Mouse (Mus musculus) lung, embryonic 14.5 days (tissue): ENCODE measurements around the gene Gm44790. TPM values are rescaled to one million over a fixed set of nuclear protein-coding genes. Genes with fewer than 3 reads are reported as not detected.
A peak's percentile ranks its signal among the peaks of the same experiment; 100 is the strongest.

ENCODE experiments used
- ATAC-seq: fragments of 200-750 bp; cut with Nextera tagmentation; 2 replicates; pipeline ENCODE4 v1.8.0; 2017; ENCODE audit warnings: mild to moderate bottlenecking, moderate TSS enrichment, moderate library complexity; ENCODE audit not compliant: insufficient read depth
- DNase-seq: peaks from one replicate; pipeline ENCODE4 v3.0.0-alpha.2; 2015
- H3K27ac ChIP-seq: fragments of 300-500 bp; sonication (generic); 2 replicates; pipeline ENCODE4 v1.5.1; 2014; ENCODE audit warnings: low read depth, mild to moderate bottlenecking, moderate library complexity
- H3K27me3 ChIP-seq: fragments of 300-500 bp; sonication (generic); 2 replicates; pipeline ENCODE4 v1.6.1; 2014; ENCODE audit warnings: low read length, control low read depth; ENCODE audit not compliant: insufficient read depth
- H3K36me3 ChIP-seq: fragments of 300-500 bp; sonication (generic); 2 replicates; pipeline ENCODE4 v1.6.1; 2014; ENCODE audit warnings: control low read depth; ENCODE audit not compliant: insufficient read depth
- H3K4me1 ChIP-seq: fragments of 300-500 bp; sonication (generic); 2 replicates; pipeline ENCODE4 v1.6.1; 2014; ENCODE audit warnings: antibody characterized with exemption, control low read depth; ENCODE audit not compliant: insufficient read depth
- H3K4me2 ChIP-seq: fragments of 300-500 bp; sonication (generic); 2 replicates; pipeline ENCODE4 v1.6.1; 2014; ENCODE audit warnings: mild to moderate bottlenecking
- H3K4me3 ChIP-seq: fragments of 300-500 bp; sonication (generic); 2 replicates; pipeline ENCODE4 v1.5.1; 2014; ENCODE audit warnings: low read depth, low read length
- H3K9ac ChIP-seq: fragments of 300-500 bp; sonication (generic); 2 replicates; pipeline ENCODE4 v1.6.1; 2014
- H3K9me3 ChIP-seq: fragments of 300-500 bp; sonication (generic); 2 replicates; pipeline ENCODE4 v1.6.1; 2016; ENCODE audit warnings: low read depth, low read length, control low read depth
- CTCF ChIP-seq: IDR thresholded peaks from 2 replicates; pipeline ENCODE4 v1.5.1; 2016; ENCODE audit warnings: antibody characterized with exemption, low read depth
- WGBS: fragments of 180-500 bp; shearing (Covaris S2); extraction: QIAGEN DNeasy Blood & Tissue Kit; methylation state at CpG from one replicate; pipeline ENCODE4 v1.1.7; 2014; 5-methylcytosine and 5-hydroxymethylcytosine counted together
- polyA plus RNA-seq: library from polyadenylated mRNA; unstranded; fragments of >200 nt; fragmentation: Nextera tagmentation; extraction: Ambion mirVana; gene quantifications from 2 replicates; pipeline ENCODE4 v1.2.1, GENCODE M21; 2014

Gm44790 gene
- polyA plus RNA-seq, 1 experiment from 2014 or later, result 0.72 TPM

DNA sequence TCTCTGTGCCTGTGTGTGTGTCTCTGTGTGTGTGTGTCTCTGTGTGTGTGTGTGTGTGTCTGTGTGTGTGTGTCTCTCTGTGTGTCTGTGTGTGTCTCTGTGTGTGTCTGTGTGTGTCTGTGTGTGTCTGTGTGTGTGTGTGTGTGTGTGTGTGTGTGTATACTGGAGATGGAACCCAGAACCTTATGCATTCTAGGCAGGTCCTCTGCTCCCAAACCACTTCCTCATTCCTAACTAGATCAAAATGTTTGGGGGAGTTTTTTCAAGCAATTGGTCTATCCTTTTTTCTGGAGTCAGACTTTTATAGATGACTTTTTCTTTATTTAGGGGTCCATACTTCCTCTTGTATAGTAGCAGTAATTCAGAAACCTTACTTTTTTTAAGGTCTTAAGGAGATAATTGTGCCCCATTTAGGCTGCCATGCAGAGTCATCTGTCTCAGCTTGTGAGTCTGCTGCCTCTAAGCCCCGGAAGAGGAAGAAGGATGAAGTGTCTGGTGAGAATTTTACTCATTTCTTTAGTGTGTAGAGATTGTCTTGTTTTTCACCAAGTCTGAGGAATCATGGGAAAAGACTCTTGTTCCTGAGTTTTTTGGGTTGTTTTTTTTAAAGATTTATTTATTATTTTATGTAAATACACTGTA, 20.6 kb downstream of the Gm44790 start:
- peaks cover 63% of the 10 kb centered on the region for H3K36me3 ChIP-seq
- no peaks in the 10 kb centered on the region for H3K9me3 ChIP-seq
- H3K27me3 ChIP-seq, result no peaks in the 10 kb centered on the region
- H3K9ac ChIP-seq, result no peak overlapping the region
- WGBS, result 68% methylated on average over 1 of the region's 1 CpGs
- no peak for ATAC-seq
- no peak overlapping the region for H3K4me3 ChIP-seq
- H3K4me2 ChIP-seq, result no peak overlapping the region
- no peak overlapping the region for H3K27ac ChIP-seq
- no peaks in the 10 kb centered on the region for H3K4me1 ChIP-seq
- DNase-seq, result no peak
- TF ChIP-seq CTCF, result no peak

GRCm38 (mm10) chr6:86456727-86457126, 30.3 kb downstream of the Gm44790 start:
- no peak overlapping the region for H3K27ac ChIP-seq
- ATAC-seq, result no peak
- H3K9ac ChIP-seq, result no peak overlapping the region
- H3K27me3 ChIP-seq, result no peaks in the 10 kb centered on the region
- DNase-seq, result no peak
- 82% methylated on average over 3 of the region's 3 CpGs for WGBS
- peaks cover 48% of the 10 kb centered on the region for H3K36me3 ChIP-seq
- no peaks in the 10 kb centered on the region for H3K4me1 ChIP-seq
- H3K4me2 ChIP-seq, result no peak overlapping the region
- H3K4me3 ChIP-seq, result no peak overlapping the region
- TF ChIP-seq CTCF, result no peak
- no peaks in the 10 kb centered on the region for H3K9me3 ChIP-seq

DNA sequence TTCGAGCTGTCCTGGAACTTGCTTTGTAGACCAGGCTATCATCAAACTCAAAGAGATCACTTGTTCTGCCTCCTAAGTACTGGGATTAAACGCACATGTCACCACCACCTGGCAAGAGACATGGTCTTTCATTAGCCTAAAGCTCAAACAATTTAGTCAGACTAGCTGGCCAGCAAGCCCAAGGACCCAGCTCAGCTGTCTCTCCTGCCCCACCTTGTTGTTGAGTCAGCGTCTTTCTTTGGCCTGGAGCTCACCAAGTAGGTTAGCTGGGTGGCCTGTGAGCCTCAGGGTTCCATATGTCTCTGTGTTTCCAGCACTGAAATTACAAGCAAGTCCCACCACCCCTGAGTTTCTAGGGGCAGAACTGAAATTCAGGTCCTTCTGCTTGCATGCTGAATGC, 36.6 kb downstream of the Gm44790 start:
- Histone ChIP-seq H3K4me2 (no peak overlapping the region), H3K36me3 (peaks cover 33% of the 10 kb centered on the region; the same call in 1 of the 2 replicates), H3K27ac (no peak overlapping the region), H3K9ac (no peak overlapping the region), H3K9me3 (no peaks in the 10 kb centered on the region), H3K27me3 (no peaks in the 10 kb centered on the region), H3K4me1 (no peaks in the 10 kb centered on the region), H3K4me3 (no peak overlapping the region)
- ATAC-seq (no peak), DNase-seq (no peak)
- 88% methylated on average over 3 of the region's 3 CpGs for WGBS
- no peak for TF ChIP-seq CTCF

DNA sequence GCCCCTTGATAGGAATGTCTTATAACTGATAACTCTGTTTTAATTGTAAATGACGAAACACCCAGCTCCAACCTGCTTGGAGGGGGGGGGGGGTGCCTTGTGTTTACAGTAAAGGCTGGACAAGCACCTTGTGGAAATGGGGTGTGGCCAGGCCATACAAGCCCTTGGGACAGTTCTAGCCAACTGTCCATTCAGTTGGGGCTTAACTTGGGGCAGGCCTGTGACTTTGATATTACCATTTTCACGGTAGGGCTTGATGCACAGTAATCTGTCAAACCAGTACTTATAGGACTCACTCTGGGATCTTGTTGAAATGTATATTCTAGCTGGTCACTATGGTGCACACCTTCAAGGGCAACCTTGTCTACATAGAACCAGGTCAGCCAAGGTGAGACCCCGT, 44.9 kb downstream of the Gm44790 start:
- Histone ChIP-seq H3K4me1 (peaks cover 10% of the 10 kb centered on the region; the same call in 1 of the 2 replicates), H3K4me2 (peak overlapping the region; percentile 90), H3K36me3 (peaks cover 22% of the 10 kb centered on the region; the same call in 1 of the 2 replicates), H3K27ac (peak overlapping the region; percentile 92), H3K9me3 (no peaks in the 10 kb centered on the region), H3K27me3 (no peaks in the 10 kb centered on the region), H3K4me3 (peak overlapping the region; percentile 42), H3K9ac (peak overlapping the region; percentile 66)
- 76% methylated on average over 3 of the region's 3 CpGs for WGBS
- ATAC-seq (no peak), DNase-seq (no peak)
- no peak for TF ChIP-seq CTCF

DNA sequence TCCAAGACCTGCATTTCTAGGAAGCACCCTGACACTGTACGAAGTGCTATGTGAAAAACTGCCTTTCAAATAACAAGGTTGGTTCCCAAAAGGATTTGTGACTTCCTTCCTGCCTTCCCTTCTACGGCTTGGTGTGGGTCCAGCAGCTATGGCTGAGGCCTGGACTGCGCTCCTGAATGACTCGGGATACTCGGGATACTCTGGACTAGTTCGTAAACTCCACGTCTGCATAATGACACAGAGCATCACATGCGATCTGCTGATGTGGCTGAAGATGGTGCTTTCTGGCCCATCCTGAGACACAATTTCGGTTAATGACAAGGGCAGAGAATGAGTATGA, 45.3 kb downstream of the Gm44790 start:
- Histone ChIP-seq H3K4me3 (peak overlapping the region; percentile 42), H3K9me3 (no peaks in the 10 kb centered on the region), H3K4me2 (peak overlapping the region; percentile 90), H3K27ac (peak overlapping the region; percentile 92), H3K9ac (peak overlapping the region; percentile 66), H3K27me3 (no peaks in the 10 kb centered on the region), H3K36me3 (peaks cover 20% of the 10 kb centered on the region; the same call in 1 of the 2 replicates), H3K4me1 (peaks cover 10% of the 10 kb centered on the region; the same call in 1 of the 2 replicates)
- TF ChIP-seq CTCF, result no peak
- 11% methylated on average over 9 of the region's 9 CpGs for WGBS
- DNase-seq, result no peak
- peak; percentile 55 for ATAC-seq

GRCm38 (mm10) chr6:86472100-86472955, 45.9 kb downstream of the Gm44790 start:
- DNase-seq, result peak; percentile 100
- no peaks in the 10 kb centered on the region for H3K9me3 ChIP-seq
- WGBS, result under 1% methylated on average over 56 of the region's 56 CpGs

GRCm38 (mm10) chr6:86473077-86473476, 46.6 kb downstream of the Gm44790 start:
- peak overlapping the region; percentile 92 for H3K27ac ChIP-seq

More at GRCm38 (mm10) chr6:86472100-86472955, 45.9 kb downstream of the Gm44790 start:
- no peaks in the 10 kb centered on the region for H3K27me3 ChIP-seq
- peak overlapping the region; percentile 92 for H3K27ac ChIP-seq
- peaks cover 10% of the 10 kb centered on the region; the same call in 1 of the 2 replicates for H3K4me1 ChIP-seq
- H3K4me2 ChIP-seq, result peak overlapping the region; percentile 90
- peak overlapping the region; percentile 42 for H3K4me3 ChIP-seq
- ATAC-seq, result peak; percentile 94
- peaks cover 18% of the 10 kb centered on the region; the same call in 1 of the 2 replicates for H3K36me3 ChIP-seq
- peak; percentile 97 for TF ChIP-seq CTCF
- peak overlapping the region; percentile 66 for H3K9ac ChIP-seq

More at GRCm38 (mm10) chr6:86473077-86473476, 46.6 kb downstream of the Gm44790 start:
- H3K4me2 ChIP-seq, result peak overlapping the region; percentile 90
- TF ChIP-seq CTCF, result peak; percentile 30; the same call in 1 of the 2 replicates
- H3K27me3 ChIP-seq, result no peaks in the 10 kb centered on the region
- peak overlapping the region; percentile 53 for H3K9ac ChIP-seq
- DNase-seq, result peak; percentile 32
- H3K4me1 ChIP-seq, result peaks cover 10% of the 10 kb centered on the region; the same call in 1 of the 2 replicates
- ATAC-seq, result peak; percentile 14; the same call in 1 of the 2 replicates
- no peaks in the 10 kb centered on the region for H3K9me3 ChIP-seq
- peak overlapping the region; percentile 42 for H3K4me3 ChIP-seq
- H3K36me3 ChIP-seq, result peaks cover 18% of the 10 kb centered on the region; the same call in 1 of the 2 replicates
- WGBS, result 53% methylated on average over 7 of the region's 7 CpGs
